Mouse (Mus musculus) cerebellum, adult 8-10 months (tissue): ENCODE measurements around the gene Dppa5a.
A peak's percentile ranks its signal among the peaks of the same experiment; 100 is the strongest.
"Not testable (repeated sequence)": the region's sequence is repeated elsewhere in the genome, so short reads cannot be mapped to it uniquely, and the experiment has no call there.

Experiments used
- DNase-seq: peaks from one replicate; pipeline ENCODE4 v3.0.0; 2022

Dppa5a gene

GRCm38 (mm10) chr9:78363374-78363773 is 4.6 kb downstream of the Dppa5a start:
- no peak for DNase-seq

GRCm38 (mm10) chr9:78360484-78360872 is 7.5 kb downstream of the Dppa5a start:
- DNase-seq: no peak

DNA sequence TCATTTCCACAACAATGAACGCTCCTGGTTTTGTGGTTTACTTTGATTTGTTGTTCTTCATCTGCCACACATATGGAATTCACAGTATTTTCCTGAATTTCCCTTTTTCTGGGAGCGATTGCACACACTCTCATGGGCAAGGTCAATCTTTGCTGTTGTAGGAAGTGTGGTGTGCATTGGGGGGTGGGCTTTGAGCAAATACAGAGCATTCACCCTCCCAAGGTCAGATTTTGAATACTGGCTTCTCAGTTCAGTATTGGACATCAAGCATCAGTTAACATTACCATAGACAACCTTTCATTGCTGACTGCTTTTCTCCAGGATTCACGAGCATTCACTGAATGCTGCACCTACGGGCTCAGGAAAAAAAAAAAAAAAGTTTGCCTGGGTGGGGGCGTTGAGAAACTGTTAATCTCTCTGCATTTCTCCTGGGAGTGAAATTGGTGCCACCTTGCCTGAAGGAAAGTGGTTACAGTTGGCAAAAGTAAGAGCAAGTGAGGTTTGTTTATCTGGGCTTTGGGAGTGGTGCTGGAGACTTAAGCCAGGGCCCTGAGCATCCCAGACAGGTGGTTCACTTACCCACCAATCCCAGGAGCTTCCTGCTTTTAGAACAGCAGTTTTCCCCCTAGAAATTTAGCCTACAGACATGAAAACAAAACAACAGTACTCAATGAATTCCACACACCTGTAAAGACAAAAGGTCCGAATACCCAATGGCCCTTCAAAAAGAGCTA is 8.1 kb downstream of the Dppa5a start:
- no peak for DNase-seq

- DNase-seq: peak; percentile 33
Observed at GRCm38 (mm10) chr9:78358053-78358452, 9.9 kb downstream of the Dppa5a start.

GRCm38 (mm10) chr9:78355611-78356010 is 12.4 kb downstream of the Dppa5a start, which contains the start of gene Gsta2:
Gsta2 (minus strand) TSS chr9:78355788.
- no peak for DNase-seq

- no peak for DNase-seq
Observed at GRCm38 (mm10) chr9:78354665-78355578, 13.1 kb downstream of the Dppa5a start.

- no peak for DNase-seq
Observed at GRCm38 (mm10) chr9:78351504-78352220, 16.3 kb downstream of the Dppa5a start.

- DNase-seq: not testable (repeated sequence)
Observed at GRCm38 (mm10) chr9:78350007-78350406, 18.0 kb downstream of the Dppa5a start.

- DNase-seq: not testable (repeated sequence)
Observed at GRCm38 (mm10) chr9:78349141-78349540, 18.8 kb downstream of the Dppa5a start.

GRCm38 (mm10) chr9:78348206-78349004 is 19.6 kb downstream of the Dppa5a start:
- DNase-seq: not testable (repeated sequence)

GRCm38 (mm10) chr9:78347004-78347403 is 21.0 kb downstream of the Dppa5a start:
- no peak for DNase-seq

GRCm38 (mm10) chr9:78345235-78345634 is 22.7 kb downstream of the Dppa5a start:
- DNase-seq: not testable (repeated sequence)

GRCm38 (mm10) chr9:78343055-78343454 is 24.9 kb downstream of the Dppa5a start:
- not testable (repeated sequence) for DNase-seq

DNA sequence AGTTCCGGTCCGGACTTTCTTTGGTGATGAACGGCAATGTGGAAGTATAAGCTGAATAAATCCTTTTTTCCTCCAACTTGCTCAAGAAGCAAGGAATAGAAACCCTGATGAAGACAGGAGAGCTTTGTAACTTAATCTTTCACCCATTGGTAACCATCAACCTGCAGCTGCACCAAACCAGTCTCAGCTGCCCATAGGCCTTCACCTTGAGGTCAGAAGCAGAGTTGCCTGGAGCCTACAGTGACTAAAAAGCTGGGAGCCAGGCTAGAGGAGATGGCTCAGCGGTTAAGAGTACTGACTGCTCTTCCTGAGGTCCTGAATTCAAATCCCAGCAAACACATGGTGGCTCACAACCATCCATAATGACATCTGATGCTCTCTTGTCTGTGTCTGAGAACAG is 25.5 kb downstream of the Dppa5a start:
- DNase-seq: not testable (repeated sequence)

DNA sequence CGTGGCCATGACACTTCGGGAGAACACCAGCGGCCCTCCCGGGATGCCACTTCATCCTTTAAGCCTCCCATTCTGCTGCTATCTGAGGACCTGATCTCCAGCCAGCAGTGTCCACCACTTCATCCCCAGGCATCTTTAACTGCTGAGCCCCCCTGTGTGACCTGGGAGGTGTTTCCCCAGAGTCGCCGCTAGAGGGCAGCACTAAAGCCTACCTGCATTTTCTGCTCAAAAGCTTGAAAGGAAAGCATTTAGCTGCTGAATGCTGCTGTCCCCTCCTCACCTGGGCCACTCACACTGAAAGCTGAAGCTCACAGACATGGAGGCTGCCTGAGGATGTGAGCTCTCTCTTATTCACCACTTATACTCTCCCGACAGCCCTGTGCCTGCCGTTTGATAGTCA is 27.7 kb downstream of the Dppa5a start:
- DNase-seq: peak; percentile 16

- DNase-seq: not testable (repeated sequence)
Observed at GRCm38 (mm10) chr9:78337050-78337449, 30.9 kb downstream of the Dppa5a start.

- DNase-seq: not testable (repeated sequence)
Observed at GRCm38 (mm10) chr9:78327289-78327688, 40.7 kb downstream of the Dppa5a start, which contains the start of gene Omt2b. Omt2b (plus strand) TSS chr9:78327589.

GRCm38 (mm10) chr9:78319499-78319898 is 48.5 kb downstream of the Dppa5a start:
- no peak for DNase-seq
